Mouse (Mus musculus): ENCODE measurements around the gene Tmem108. TPM values are rescaled to one million over a fixed set of nuclear protein-coding genes. Genes with fewer than 3 reads are reported as not detected.

Tmem108 gene
- polyA plus RNA-seq, 1 experiment from 2014 or later = 88.6 TPM

GRCm38 (mm10) chr9:103696967-103697366 is 64.7 kb downstream of the Tmem108 start:
- no peak overlapping the region; the same call in 1 of the 2 replicates for H3K9ac ChIP-seq (replicated peaks; ENCODE audit: low read depth, low read length)
- peak; percentile 89 for ATAC-seq
- no peaks in the 10 kb centered on the region for H3K9me3 ChIP-seq (ENCODE audit: control insufficient read depth, low read length)
- no peak overlapping the region for H3K4me2 ChIP-seq (ENCODE audit: low read length)
- H3K4me3 ChIP-seq (replicated peaks; ENCODE audit: low read length) = no peak overlapping the region
- no peaks in the 10 kb centered on the region for H3K27me3 ChIP-seq (replicated peaks; ENCODE audit: control insufficient read depth, insufficient read depth, low read length)
- peak overlapping the region; percentile 83 for H3K27ac ChIP-seq (ENCODE audit: low read length)
- H3K4me1 ChIP-seq (replicated peaks; ENCODE audit: control insufficient read depth, insufficient read depth, low read length) = peaks cover 34% of the 10 kb centered on the region
- no peaks in the 10 kb centered on the region for H3K36me3 ChIP-seq (ENCODE audit: control insufficient read depth, insufficient read depth)
- WGBS = 41% methylated on average over 6 of the region's 6 CpGs

- no peaks in the 10 kb centered on the region for H3K36me3 ChIP-seq (ENCODE audit: control insufficient read depth, insufficient read depth)
- no peak overlapping the region for H3K9ac ChIP-seq (replicated peaks; ENCODE audit: low read depth, low read length)
- H3K4me2 ChIP-seq (ENCODE audit: low read length) = no peak overlapping the region
- H3K4me3 ChIP-seq (replicated peaks; ENCODE audit: low read length) = no peak overlapping the region
- H3K4me1 ChIP-seq (replicated peaks; ENCODE audit: control insufficient read depth, insufficient read depth, low read length) = peaks cover 38% of the 10 kb centered on the region
- H3K27me3 ChIP-seq (replicated peaks; ENCODE audit: control insufficient read depth, insufficient read depth, low read length) = no peaks in the 10 kb centered on the region
- H3K9me3 ChIP-seq (ENCODE audit: control insufficient read depth, low read length) = no peaks in the 10 kb centered on the region
- no peak overlapping the region for H3K27ac ChIP-seq (ENCODE audit: low read length)
- no peak for ATAC-seq
Observed at GRCm38 (mm10) chr9:103693826-103694225, 67.8 kb downstream of the Tmem108 start.

- H3K9ac ChIP-seq (replicated peaks; ENCODE audit: low read depth, low read length) = no peak overlapping the region
- no peaks in the 10 kb centered on the region for H3K27me3 ChIP-seq (replicated peaks; ENCODE audit: control insufficient read depth, insufficient read depth, low read length)
- H3K27ac ChIP-seq (ENCODE audit: low read length) = peak overlapping the region; percentile 60
- no peaks in the 10 kb centered on the region for H3K9me3 ChIP-seq (ENCODE audit: control insufficient read depth, low read length)
- no peaks in the 10 kb centered on the region for H3K36me3 ChIP-seq (ENCODE audit: control insufficient read depth, insufficient read depth)
- peak overlapping the region; percentile 34 for H3K4me2 ChIP-seq (ENCODE audit: low read length)
- H3K4me3 ChIP-seq (replicated peaks; ENCODE audit: low read length) = 0 out of 2 replicates have a peak overlapping the region, but pooled peaks have one; percentile 13
- 37% methylated on average over 4 of the region's 4 CpGs for WGBS
- peak; percentile 67 for ATAC-seq
- H3K4me1 ChIP-seq (replicated peaks; ENCODE audit: control insufficient read depth, insufficient read depth, low read length) = peaks cover 46% of the 10 kb centered on the region
Observed at GRCm38 (mm10) chr9:103692699-103693098, 68.9 kb downstream of the Tmem108 start.

- ATAC-seq = no peak
- 68% methylated on average over 9 of the region's 9 CpGs for WGBS
- Histone ChIP-seq H3K27me3 (replicated peaks; ENCODE audit: control insufficient read depth, insufficient read depth, low read length) (no peaks in the 10 kb centered on the region), H3K4me1 (replicated peaks; ENCODE audit: control insufficient read depth, insufficient read depth, low read length) (peaks cover 46% of the 10 kb centered on the region), H3K9me3 (ENCODE audit: control insufficient read depth, low read length) (no peaks in the 10 kb centered on the region), H3K9ac (replicated peaks; ENCODE audit: low read depth, low read length) (no peak overlapping the region), H3K36me3 (ENCODE audit: control insufficient read depth, insufficient read depth) (no peaks in the 10 kb centered on the region), H3K4me3 (replicated peaks; ENCODE audit: low read length) (no peak overlapping the region), H3K27ac (ENCODE audit: low read length) (0 out of 2 replicates have a peak overlapping the region, but pooled peaks have one; percentile 18), H3K4me2 (ENCODE audit: low read length) (peak overlapping the region; percentile 16; the same call in 1 of the 2 replicates)
Observed at GRCm38 (mm10) chr9:103691847-103692246, 69.8 kb downstream of the Tmem108 start.

DNA sequence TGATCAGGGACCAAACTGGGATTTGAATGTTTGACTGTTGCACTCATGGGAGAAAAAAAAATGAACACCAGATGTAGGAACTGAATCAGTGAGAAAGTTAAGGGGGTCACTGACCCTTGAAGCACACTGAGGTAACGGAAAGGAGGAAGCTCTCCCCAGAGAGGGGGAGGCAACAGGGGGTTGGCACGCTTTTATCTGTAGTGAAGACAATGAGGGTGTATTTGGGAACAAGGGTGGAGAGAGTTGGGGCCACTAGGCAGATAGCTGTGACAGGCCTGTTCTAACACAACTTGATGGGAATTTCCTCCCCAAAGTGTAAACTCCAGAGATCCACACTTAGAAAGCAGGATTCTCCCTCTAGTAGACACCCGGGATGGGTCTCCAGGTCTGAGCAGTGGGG is 71.2 kb downstream of the Tmem108 start:
- no peaks in the 10 kb centered on the region for H3K27me3 ChIP-seq (replicated peaks; ENCODE audit: control insufficient read depth, insufficient read depth, low read length)
- no peak overlapping the region for H3K27ac ChIP-seq (ENCODE audit: low read length)
- 88% methylated on average over 3 of the region's 3 CpGs for WGBS
- H3K9me3 ChIP-seq (ENCODE audit: control insufficient read depth, low read length) = no peaks in the 10 kb centered on the region
- peaks cover 50% of the 10 kb centered on the region for H3K4me1 ChIP-seq (replicated peaks; ENCODE audit: control insufficient read depth, insufficient read depth, low read length)
- H3K4me2 ChIP-seq (ENCODE audit: low read length) = no peak overlapping the region
- no peak overlapping the region for H3K9ac ChIP-seq (replicated peaks; ENCODE audit: low read depth, low read length)
- H3K4me3 ChIP-seq (replicated peaks; ENCODE audit: low read length) = no peak overlapping the region
- ATAC-seq = no peak
- no peaks in the 10 kb centered on the region for H3K36me3 ChIP-seq (ENCODE audit: control insufficient read depth, insufficient read depth)

GRCm38 (mm10) chr9:103689697-103690096 is 71.9 kb downstream of the Tmem108 start:
- Histone ChIP-seq H3K4me3 (replicated peaks; ENCODE audit: low read length) (no peak overlapping the region), H3K36me3 (ENCODE audit: control insufficient read depth, insufficient read depth) (no peaks in the 10 kb centered on the region), H3K27ac (ENCODE audit: low read length) (no peak overlapping the region), H3K9me3 (ENCODE audit: control insufficient read depth, low read length) (no peaks in the 10 kb centered on the region), H3K27me3 (replicated peaks; ENCODE audit: control insufficient read depth, insufficient read depth, low read length) (no peaks in the 10 kb centered on the region), H3K4me2 (ENCODE audit: low read length) (no peak overlapping the region), H3K9ac (replicated peaks; ENCODE audit: low read depth, low read length) (no peak overlapping the region), H3K4me1 (replicated peaks; ENCODE audit: control insufficient read depth, insufficient read depth, low read length) (peaks cover 50% of the 10 kb centered on the region)
- WGBS = 81% methylated on average over 7 of the region's 7 CpGs
- no peak for ATAC-seq

DNA sequence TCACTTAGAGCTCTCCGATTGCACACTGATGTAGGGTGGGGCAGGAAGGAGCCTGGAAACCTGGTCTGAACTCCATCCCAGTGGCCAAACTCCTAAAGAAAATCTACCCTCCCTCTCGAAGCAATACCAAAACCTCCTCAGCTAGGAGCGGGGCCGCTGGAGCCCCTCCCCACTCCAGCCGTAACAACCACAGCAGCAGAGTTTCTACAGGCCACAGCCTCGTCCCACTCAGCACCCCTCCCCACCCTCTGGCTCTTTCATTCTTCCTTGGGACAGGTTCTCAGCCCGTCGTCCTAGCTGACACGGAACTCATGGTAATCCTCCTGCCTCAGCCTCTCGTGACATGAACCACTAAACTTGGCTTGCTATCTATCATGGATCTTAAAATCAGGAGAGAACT is 72.6 kb downstream of the Tmem108 start:
- Histone ChIP-seq H3K27ac (ENCODE audit: low read length) (no peak overlapping the region), H3K9ac (replicated peaks; ENCODE audit: low read depth, low read length) (no peak overlapping the region), H3K9me3 (ENCODE audit: control insufficient read depth, low read length) (no peaks in the 10 kb centered on the region), H3K4me1 (replicated peaks; ENCODE audit: control insufficient read depth, insufficient read depth, low read length) (peaks cover 50% of the 10 kb centered on the region), H3K4me2 (ENCODE audit: low read length) (no peak overlapping the region), H3K27me3 (replicated peaks; ENCODE audit: control insufficient read depth, insufficient read depth, low read length) (no peaks in the 10 kb centered on the region), H3K4me3 (replicated peaks; ENCODE audit: low read length) (no peak overlapping the region), H3K36me3 (ENCODE audit: control insufficient read depth, insufficient read depth) (no peaks in the 10 kb centered on the region)
- ATAC-seq = no peak
- 90% methylated on average over 10 of the region's 10 CpGs for WGBS

DNA sequence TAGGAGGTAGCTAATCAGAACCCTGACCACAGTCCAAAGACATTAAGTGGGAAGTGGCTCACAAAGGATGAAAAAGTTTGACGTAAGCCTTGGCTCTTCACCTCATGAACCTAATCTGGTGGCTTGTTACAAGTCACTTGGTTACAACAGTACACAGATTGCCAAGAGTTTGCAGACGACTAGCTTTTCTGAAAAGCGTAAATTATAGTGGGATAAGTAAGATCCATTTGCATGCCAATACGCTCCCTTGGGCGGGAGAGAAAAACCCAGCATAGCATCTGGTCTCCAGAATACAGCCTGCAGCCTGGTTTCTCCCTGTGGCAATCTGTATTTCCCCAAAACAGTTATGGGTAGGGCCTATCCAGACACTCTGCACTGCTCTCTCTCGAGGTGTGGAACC is 74.5 kb downstream of the Tmem108 start:
- peak; percentile 94 for ATAC-seq
- Histone ChIP-seq H3K9ac (replicated peaks; ENCODE audit: low read depth, low read length) (no peak overlapping the region; the same call in 1 of the 2 replicates), H3K4me3 (replicated peaks; ENCODE audit: low read length) (no peak overlapping the region), H3K4me1 (replicated peaks; ENCODE audit: control insufficient read depth, insufficient read depth, low read length) (peaks cover 35% of the 10 kb centered on the region), H3K9me3 (ENCODE audit: control insufficient read depth, low read length) (no peaks in the 10 kb centered on the region), H3K4me2 (ENCODE audit: low read length) (peak overlapping the region; percentile 33), H3K27ac (ENCODE audit: low read length) (peak overlapping the region; percentile 78), H3K27me3 (replicated peaks; ENCODE audit: control insufficient read depth, insufficient read depth, low read length) (no peaks in the 10 kb centered on the region), H3K36me3 (ENCODE audit: control insufficient read depth, insufficient read depth) (no peaks in the 10 kb centered on the region)
- WGBS = 7% methylated on average over 6 of the region's 6 CpGs

DNA sequence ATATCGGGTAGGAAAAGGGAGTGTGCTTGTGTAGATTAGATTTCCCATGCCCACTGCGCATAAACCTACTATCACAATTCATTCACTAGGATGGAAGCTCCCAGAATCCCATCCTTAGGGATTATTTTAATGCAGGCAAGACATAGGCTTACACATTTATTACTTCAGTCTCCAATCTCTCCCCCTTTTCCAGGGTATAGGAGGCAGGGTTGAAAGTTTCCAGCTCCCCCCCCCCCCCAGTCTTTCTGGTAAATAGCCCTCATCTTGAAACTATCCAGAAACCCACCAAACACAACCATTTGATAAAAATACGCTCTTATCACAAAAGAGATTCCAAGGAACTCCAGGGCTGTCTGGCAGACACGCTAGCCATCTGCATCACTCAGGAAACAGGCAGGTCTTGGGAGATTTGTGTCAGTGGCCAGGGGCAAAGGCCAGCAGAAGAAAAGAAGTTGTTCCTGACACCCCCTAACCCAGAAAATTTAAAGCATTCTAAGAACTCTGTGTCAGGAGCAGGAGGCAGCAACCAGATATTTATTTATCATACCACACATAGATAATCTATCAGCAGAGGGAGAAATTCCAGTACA is 79.8 kb downstream of the Tmem108 start:
- Histone ChIP-seq H3K9me3 (ENCODE audit: control insufficient read depth, low read length) (no peaks in the 10 kb centered on the region), H3K27ac (ENCODE audit: low read length) (no peak overlapping the region), H3K4me2 (ENCODE audit: low read length) (no peak overlapping the region), H3K27me3 (replicated peaks; ENCODE audit: control insufficient read depth, insufficient read depth, low read length) (no peaks in the 10 kb centered on the region), H3K36me3 (ENCODE audit: control insufficient read depth, insufficient read depth) (no peaks in the 10 kb centered on the region), H3K4me3 (replicated peaks; ENCODE audit: low read length) (no peak overlapping the region), H3K4me1 (replicated peaks; ENCODE audit: control insufficient read depth, insufficient read depth, low read length) (peaks cover 25% of the 10 kb centered on the region), H3K9ac (replicated peaks; ENCODE audit: low read depth, low read length) (no peak overlapping the region)
- ATAC-seq = no peak
- 75% methylated on average over 4 of the region's 4 CpGs for WGBS

GRCm38 (mm10) chr9:103679234-103679633 is 82.4 kb downstream of the Tmem108 start:
- WGBS = 32% methylated on average over 2 of the region's 2 CpGs

More at GRCm38 (mm10) chr9:103679234-103679633, 82.4 kb downstream of the Tmem108 start:
- Histone ChIP-seq H3K4me2 (ENCODE audit: low read length) (no peak overlapping the region), H3K9ac (replicated peaks; ENCODE audit: low read depth, low read length) (no peak overlapping the region), H3K27me3 (replicated peaks; ENCODE audit: control insufficient read depth, insufficient read depth, low read length) (no peaks in the 10 kb centered on the region), H3K36me3 (ENCODE audit: control insufficient read depth, insufficient read depth) (no peaks in the 10 kb centered on the region), H3K27ac (ENCODE audit: low read length) (no peak overlapping the region), H3K4me3 (replicated peaks; ENCODE audit: low read length) (no peak overlapping the region), H3K9me3 (ENCODE audit: control insufficient read depth, low read length) (no peaks in the 10 kb centered on the region), H3K4me1 (replicated peaks; ENCODE audit: control insufficient read depth, insufficient read depth, low read length) (peaks cover 17% of the 10 kb centered on the region)
- no peak for ATAC-seq

Data from forebrain, embryonic 16.5 days (tissue).